Mouse (Mus musculus): ENCODE measurements around the gene Rassf5.

Rassf5 gene

GRCm38 (mm10) chr1:131209971-131210426 lies 35.1 kb downstream of the Rassf5 start:
- no peak for DNase-seq (ENCODE audit: low read depth, low spot score)

DNA sequence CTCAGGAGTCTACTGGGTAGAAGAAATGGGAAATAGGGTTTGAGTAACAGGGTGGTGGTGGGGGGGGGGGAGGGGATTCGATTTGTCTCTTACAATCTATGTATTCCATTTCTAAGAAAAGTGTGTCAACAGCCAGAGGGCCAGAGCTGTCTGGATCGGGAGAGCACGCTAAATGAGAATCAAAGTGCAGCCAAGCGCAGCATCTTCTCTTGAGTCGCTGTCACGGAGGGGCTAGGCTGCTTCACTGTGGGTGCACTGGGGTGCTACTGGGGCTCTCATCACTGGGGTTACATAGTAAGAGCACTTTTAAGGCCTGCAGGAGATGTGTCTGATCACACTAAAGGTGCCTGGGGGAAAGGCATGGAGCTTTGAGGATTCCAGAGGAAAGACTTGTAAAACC lies 36.3 kb downstream of the Rassf5 start:
- no peak for DNase-seq (ENCODE audit: low read depth, low spot score)

DNA sequence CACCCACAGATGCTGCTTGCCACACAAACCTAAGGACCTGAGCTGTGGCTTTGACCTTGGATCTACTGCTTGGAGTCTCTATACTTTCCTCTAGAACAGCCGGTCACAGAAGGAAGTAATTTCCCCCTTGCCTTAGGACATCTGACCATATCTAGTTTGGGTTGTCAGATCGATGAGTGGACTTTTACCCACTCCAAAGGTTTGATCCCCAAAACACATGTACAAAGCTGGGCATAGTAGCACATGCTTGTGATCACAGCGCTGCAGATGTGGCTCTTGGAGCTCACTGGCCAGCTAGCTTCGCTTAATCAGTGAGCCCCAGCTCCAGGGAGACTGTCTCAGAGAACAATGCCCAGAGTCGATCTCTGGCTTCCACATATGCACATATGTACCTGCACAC lies 37.0 kb downstream of the Rassf5 start:
- DNase-seq (ENCODE audit: low read depth, low spot score), result no peak

- DNase-seq (ENCODE audit: low read depth, low spot score), result peak; percentile 89
Observed at GRCm38 (mm10) chr1:131207531-131207930, 37.5 kb downstream of the Rassf5 start.

DNA sequence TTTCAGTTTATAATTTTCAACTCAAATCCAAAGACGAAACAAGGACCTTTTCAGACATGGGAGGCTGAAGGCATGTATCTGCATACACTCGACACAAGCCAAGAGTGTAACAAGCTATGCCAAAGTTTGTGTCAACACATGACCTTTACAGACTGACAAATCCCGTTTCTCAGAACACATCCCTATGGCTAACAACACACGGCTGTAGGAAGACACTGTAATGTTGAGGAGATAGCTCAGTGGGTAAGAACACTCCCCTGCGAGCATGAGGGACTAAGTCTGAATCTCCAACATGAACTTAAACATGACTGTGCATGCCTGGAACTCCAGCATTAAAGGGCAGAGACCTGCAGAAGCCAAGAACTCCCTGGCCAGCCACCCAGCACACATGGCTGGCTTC lies 38.7 kb downstream of the Rassf5 start:
- peak; percentile 18 for DNase-seq (ENCODE audit: low read depth, low spot score)

GRCm38 (mm10) chr1:131204461-131204860 lies 40.6 kb downstream of the Rassf5 start:
- DNase-seq (ENCODE audit: low read depth, low spot score), result peak; percentile 90

- no peak for DNase-seq (ENCODE audit: low read depth, low spot score)
Observed at GRCm38 (mm10) chr1:131201391-131201790, 43.7 kb downstream of the Rassf5 start.

DNA sequence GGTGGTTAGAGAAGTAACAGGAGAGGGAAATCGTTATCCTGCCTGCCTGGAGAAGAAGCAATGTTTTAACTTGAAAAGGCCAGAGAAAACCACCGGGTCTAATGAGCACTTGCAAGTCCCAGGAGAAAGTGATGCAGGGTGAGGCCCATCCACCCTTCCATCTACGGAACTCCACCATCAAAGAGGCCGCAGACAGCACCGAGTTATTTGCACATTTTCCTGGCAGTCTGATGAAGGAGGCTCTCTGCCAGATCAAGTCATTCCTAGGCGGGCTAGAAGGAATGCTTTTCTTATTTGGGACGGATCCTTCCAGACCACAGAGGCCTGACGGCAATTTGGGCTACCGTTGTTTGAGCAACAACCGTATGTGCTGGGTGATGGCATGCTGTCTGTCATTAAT lies 44.5 kb downstream of the Rassf5 start:
- no peak for DNase-seq (ENCODE audit: low read depth, low spot score)

DNA sequence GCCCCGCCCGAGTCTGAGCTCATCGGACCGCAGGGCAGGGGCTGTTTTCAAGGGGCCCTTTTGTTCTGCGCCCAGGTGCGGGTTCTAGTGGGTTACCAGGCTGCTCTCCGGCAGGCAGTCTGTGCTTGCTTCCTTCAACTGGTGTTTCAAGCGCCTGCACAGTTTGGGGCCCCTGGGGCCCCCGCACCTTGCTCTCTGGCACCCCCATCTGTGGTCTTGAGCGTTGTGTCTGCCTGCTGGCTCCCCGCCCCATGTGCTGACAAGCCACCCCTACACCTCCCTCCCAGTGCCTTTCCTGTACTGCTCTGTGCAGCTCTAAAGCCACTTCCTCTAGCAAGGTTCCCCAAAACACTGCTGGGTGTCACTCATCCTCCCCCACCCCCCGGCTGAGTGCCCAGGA lies 45.1 kb downstream of the Rassf5 start:
- peak; percentile 94 for DNase-seq (ENCODE audit: low read depth, low spot score)

DNA sequence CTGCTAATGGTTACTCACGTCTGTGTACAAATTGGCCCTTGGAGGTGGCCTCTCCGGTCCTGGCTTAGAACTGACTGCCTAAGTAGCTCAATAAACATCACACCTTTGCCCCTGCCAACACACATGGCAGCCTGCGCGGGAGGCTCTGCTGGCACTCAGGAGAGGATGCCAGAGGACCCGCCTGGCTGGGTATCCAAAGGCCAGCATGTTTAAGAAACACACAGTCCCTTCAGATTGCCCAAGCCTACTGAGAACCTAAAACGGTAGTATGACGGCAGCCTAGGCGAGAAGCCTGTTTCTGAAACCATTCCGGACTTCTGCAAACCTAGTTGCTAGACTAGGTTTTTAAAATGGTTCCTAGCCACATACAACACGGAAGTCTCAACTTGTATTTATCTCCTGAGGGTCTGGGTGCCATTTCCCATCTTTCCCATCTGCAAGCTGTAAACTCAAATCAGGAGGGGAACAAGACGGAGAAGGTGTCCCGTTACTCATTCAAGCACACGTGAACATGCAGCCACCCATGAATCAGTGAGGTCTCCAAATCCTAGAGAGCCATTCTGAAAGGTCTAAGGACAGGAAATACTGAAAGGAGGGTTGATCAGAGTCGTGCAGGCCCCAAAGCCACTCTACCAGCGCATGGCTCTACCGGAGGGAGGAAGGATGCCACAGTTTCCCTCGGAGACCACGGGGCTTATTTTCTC lies 45.8 kb downstream of the Rassf5 start:
- peak; percentile 64 for DNase-seq (ENCODE audit: low read depth, low spot score)

- DNase-seq (ENCODE audit: low read depth, low spot score), result no peak
Observed at GRCm38 (mm10) chr1:131198417-131198960, 46.6 kb downstream of the Rassf5 start.

DNA sequence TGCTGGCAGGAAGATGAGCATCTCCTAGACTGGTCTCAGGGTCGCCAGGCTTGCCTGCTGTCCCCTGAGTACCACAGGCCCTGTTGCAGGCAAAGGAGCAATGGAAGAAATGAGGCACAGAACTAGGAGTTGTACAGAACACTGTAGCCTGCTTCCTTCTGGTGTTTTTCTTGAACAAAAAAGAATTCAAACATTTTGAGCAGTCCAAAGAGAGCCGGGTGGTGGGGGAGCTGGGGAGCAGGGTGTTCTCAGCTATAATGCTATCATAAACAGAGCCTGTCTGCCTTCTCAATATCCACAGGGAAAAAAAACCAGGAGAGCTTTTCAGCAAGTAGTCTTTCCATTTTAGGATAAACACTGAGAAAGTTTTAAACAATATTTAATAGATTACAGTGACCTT lies 49.0 kb downstream of the Rassf5 start:
- no peak for DNase-seq (ENCODE audit: low read depth, low spot score)

- no peak for DNase-seq (ENCODE audit: low read depth, low spot score)
Observed at GRCm38 (mm10) chr1:131195653-131196052, 49.4 kb downstream of the Rassf5 start.

DNA sequence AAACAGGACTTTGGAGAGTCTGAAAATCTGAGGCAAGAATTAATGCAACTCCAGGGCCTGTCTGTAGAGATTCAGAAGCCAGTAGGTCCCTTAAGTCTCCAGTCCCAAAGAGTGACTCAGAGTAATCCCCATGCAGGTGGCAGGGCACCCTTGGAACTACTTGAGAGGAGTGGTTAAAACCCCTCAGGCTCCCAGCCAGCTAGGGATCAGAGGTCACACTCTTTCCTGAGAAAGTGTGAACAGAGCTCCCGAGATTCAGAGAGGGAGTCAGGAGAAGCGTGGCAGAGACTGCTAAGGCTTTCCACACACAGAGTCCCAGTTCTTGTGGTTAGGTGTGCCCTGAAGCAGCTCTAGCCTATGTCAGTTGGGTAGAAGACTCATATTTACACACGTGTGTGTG lies 51.3 kb downstream of the Rassf5 start:
- DNase-seq (ENCODE audit: low read depth, low spot score), result no peak

GRCm38 (mm10) chr1:131188655-131189054 lies 56.4 kb downstream of the Rassf5 start:
- peak; percentile 58 for DNase-seq (ENCODE audit: low read depth, low spot score)

GRCm38 (mm10) chr1:131187856-131188255 lies 57.2 kb downstream of the Rassf5 start:
- peak; percentile 52 for DNase-seq (ENCODE audit: low read depth, low spot score)

GRCm38 (mm10) chr1:131186995-131187394 lies 58.1 kb downstream of the Rassf5 start:
- no peak for DNase-seq (ENCODE audit: low read depth, low spot score)

DNA sequence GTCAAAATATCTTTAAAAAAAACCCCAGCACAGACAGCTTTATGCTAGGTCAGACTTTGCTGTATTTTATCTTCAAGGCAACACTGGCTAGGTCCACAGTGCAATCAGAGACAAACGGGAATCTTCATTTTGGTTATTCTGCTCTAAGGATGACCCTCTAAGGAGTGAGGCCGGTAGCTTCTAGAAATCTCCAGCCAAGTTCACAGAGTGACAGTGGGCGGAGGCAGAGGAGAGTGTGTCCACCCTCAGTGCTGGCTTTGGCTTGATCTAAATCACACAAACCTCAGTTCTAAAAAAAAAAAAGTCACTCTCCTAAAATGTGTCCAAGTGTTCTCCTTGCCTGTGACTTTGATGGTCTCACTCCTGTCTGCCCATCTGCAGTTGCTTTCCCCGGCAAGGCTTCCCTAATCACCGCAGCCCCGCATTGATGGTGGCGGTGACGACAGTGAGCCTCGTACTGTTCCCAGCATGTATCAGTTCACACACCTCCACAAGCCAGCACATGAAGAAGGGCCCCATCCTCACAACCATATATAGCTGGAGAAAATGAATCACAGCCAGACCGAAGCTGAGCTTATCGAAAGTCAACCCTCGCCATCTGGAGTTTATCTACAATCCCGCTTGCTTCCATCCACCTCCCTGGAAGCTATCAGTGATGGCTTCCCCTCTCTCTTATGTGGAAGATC lies 59.1 kb downstream of the Rassf5 start:
- DNase-seq (ENCODE audit: low read depth, low spot score), result peak; percentile 59

DNA sequence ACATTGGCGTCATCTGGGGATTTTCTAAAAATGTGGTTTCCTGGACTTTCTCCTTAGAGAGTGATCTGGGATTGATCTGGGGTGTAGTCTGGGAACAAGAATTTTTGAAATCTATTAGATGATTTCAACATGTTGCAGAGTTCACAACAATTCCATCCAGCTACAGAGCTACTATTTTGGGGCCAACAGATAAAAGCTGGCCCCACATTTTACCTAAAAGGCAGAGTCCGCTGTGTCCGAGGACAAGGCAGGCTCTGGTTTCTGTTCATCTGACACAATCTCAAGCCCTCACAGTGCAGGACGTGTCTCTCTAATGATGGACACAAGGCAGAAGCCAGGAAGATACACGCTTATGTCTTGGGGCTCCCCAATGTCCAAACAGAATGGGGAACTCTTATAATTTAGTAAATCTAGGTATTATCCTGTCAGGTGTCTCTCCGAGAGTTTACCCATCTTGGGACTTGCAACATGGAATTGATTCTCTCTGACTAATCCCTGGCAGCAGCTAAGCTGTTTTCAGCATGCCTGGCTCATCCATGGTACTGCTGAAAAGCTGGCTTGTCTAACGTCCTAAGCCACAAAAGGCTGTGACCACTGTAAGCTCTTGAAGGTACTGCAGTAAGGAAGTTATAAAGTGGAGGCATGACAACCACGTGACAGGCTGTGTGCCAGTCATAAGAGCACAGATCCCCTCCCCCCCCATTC lies 60.0 kb downstream of the Rassf5 start:
- DNase-seq (ENCODE audit: low read depth, low spot score), result no peak

- peak; percentile 77 for DNase-seq (ENCODE audit: low read depth, low spot score)
Observed at GRCm38 (mm10) chr1:131184253-131184955, 60.7 kb downstream of the Rassf5 start.

- DNase-seq (ENCODE audit: low read depth, low spot score), result peak; percentile 55
Observed at GRCm38 (mm10) chr1:131183201-131183600, 61.9 kb downstream of the Rassf5 start.
